Mouse (Mus musculus) stomach, embryonic 16.5 days (tissue): ENCODE measurements around the gene Adgrd1. TPM values are rescaled to one million over a fixed set of nuclear protein-coding genes. Genes with fewer than 3 reads are reported as not detected.
"Not testable (repeated sequence)": the region's sequence is repeated elsewhere in the genome, so short reads cannot be mapped to it uniquely, and the experiment has no call there.

Experiments used
- ATAC-seq: fragments of 200-750 bp; cut with Nextera tagmentation; 2 replicates; pipeline ENCODE4 v1.8.0; 2017; ENCODE audit warnings: moderate number of reproducible peaks, moderate TSS enrichment; ENCODE audit not compliant: insufficient read depth, low FRiP score
- H3K27ac ChIP-seq: fragments of 300-500 bp; sonication (generic); 2 replicates; pipeline ENCODE4 v1.5.1; 2014; ENCODE audit warnings: low read length
- H3K27me3 ChIP-seq: fragments of 300-500 bp; sonication (generic); 2 replicates; pipeline ENCODE4 v1.6.1; 2014; ENCODE audit warnings: low read length, control low read depth, mixed read lengths; ENCODE audit not compliant: control insufficient read depth, insufficient read depth
- H3K36me3 ChIP-seq: fragments of 300-500 bp; sonication (generic); 2 replicates; pipeline ENCODE4 v1.6.1; 2014; ENCODE audit warnings: low read length; ENCODE audit not compliant: control insufficient read depth, insufficient read depth
- H3K4me1 ChIP-seq: fragments of 300-500 bp; sonication (generic); 2 replicates; pipeline ENCODE4 v1.6.1; 2014; ENCODE audit warnings: low read length, control low read depth, mixed read lengths; ENCODE audit not compliant: control insufficient read depth, insufficient read depth
- H3K4me2 ChIP-seq: fragments of 300-500 bp; sonication (generic); 2 replicates; pipeline ENCODE4 v1.6.1; 2014; ENCODE audit warnings: low read depth, low read length, mixed read lengths
- H3K4me3 ChIP-seq: fragments of 300-500 bp; sonication (generic); replicated peaks from 2 replicates; pipeline ENCODE4 v1.5.1; 2014; ENCODE audit warnings: mild to moderate bottlenecking, low read length
- H3K9ac ChIP-seq: fragments of 300-500 bp; sonication (generic); 2 replicates; pipeline ENCODE4 v1.6.1; 2014; ENCODE audit warnings: low read length
- H3K9me3 ChIP-seq: fragments of 300-500 bp; sonication (generic); replicated peaks from 2 replicates; pipeline ENCODE4 v1.6.1; 2016; ENCODE audit warnings: low read length, control low read depth; ENCODE audit not compliant: control insufficient read depth
- WGBS: fragments of 180-500 bp; shearing (Covaris S2); extraction: QIAGEN DNeasy Blood & Tissue Kit; methylation state at CpG from one replicate; pipeline ENCODE4 v1.1.7; 2014; 5-methylcytosine and 5-hydroxymethylcytosine counted together
- polyA plus RNA-seq: library from polyadenylated mRNA; unstranded; fragments of >200 nt; fragmentation: Nextera tagmentation; extraction: Ambion mirVana; gene quantifications from 2 replicates; pipeline ENCODE4 v1.2.1, GENCODE M21; 2015

Gene Adgrd1
- polyA plus RNA-seq, 1 experiment from 2014 or later, result 4.9 TPM

DNA sequence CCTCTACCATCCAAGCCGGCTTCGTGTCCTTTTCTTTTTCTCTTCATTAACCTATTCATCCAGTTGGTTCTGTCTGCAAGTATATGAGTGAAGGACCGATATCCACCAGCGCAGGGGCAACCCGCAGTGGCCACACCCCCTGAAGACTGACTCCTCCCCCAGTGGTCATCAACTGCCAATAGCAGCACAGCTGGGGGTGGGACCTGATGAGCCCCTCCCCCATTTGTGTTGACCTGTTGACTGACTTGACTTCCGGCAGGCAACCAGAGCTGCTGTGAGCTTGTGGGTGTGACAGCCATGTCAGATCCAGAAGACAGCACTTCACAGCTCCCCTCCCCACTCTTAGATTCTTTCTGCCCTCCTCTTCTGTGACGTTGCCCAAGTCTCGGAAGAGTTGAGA is 19.7 kb downstream of the Adgrd1 start:
- H3K4me1 ChIP-seq, result no peaks in the 10 kb centered on the region
- 70% methylated on average over 8 of the region's 8 CpGs for WGBS
- H3K9me3 ChIP-seq, result no peaks in the 10 kb centered on the region
- H3K4me2 ChIP-seq, result no peak overlapping the region
- no peak for ATAC-seq
- H3K36me3 ChIP-seq, result no peaks in the 10 kb centered on the region
- no peak overlapping the region for H3K27ac ChIP-seq
- H3K4me3 ChIP-seq, result no peak overlapping the region
- no peak overlapping the region for H3K9ac ChIP-seq
- H3K27me3 ChIP-seq, result no peaks in the 10 kb centered on the region

DNA sequence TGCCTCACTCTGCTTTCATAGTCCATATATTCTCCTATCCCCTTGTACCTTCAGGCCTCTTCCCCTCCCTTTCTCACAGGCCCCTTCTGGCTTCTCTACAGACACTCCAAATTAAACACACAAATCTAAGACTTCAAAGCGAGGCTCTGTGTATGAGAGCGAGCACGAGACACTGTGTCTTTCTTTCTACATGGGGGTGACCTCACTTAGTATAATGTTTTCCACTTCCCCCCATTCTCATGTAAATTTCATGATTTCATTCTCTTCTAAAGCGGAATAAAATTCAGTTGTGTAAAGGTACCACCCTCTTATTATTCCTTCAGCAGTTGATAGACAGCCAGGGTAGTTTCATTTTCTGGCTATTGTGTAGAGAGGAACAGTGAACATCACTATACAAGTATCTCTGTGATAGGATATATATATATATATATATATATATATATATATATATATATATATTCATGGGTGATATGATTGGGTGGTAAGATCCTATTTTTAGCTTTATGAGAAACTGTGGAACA is 21.1 kb downstream of the Adgrd1 start:
- no peak for ATAC-seq
- Histone ChIP-seq H3K4me2 (no peak overlapping the region), H3K9ac (no peak overlapping the region), H3K27me3 (no peaks in the 10 kb centered on the region), H3K36me3 (no peaks in the 10 kb centered on the region), H3K27ac (no peak overlapping the region), H3K4me3 (no peak overlapping the region), H3K9me3 (no peaks in the 10 kb centered on the region), H3K4me1 (no peaks in the 10 kb centered on the region)
- 67% methylated on average over 4 of the region's 4 CpGs for WGBS

DNA sequence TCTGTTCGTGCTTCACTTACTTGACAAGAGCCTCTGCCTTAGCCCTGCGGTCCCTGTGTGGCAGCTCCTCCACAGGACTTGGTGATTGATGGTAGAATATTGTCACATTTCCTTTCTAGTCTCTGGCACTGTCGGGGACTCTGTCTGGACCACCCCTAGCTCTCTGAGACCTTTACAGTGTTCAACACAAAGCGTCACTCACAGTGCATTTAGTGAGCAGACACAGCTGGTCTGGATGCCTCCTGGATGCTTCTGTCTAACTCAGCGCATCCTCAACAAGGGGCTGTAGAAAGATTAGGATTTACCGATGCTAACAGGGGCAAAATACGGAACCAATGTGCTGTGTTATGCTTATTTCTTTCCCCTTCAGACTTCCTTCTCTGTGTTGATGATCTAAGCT is 22.0 kb downstream of the Adgrd1 start:
- Histone ChIP-seq H3K4me1 (no peaks in the 10 kb centered on the region), H3K9me3 (no peaks in the 10 kb centered on the region), H3K27ac (no peak overlapping the region), H3K27me3 (no peaks in the 10 kb centered on the region), H3K9ac (no peak overlapping the region), H3K4me3 (no peak overlapping the region), H3K36me3 (no peaks in the 10 kb centered on the region), H3K4me2 (no peak overlapping the region)
- WGBS, result 47% methylated on average over 7 of the region's 7 CpGs
- no peak for ATAC-seq

DNA sequence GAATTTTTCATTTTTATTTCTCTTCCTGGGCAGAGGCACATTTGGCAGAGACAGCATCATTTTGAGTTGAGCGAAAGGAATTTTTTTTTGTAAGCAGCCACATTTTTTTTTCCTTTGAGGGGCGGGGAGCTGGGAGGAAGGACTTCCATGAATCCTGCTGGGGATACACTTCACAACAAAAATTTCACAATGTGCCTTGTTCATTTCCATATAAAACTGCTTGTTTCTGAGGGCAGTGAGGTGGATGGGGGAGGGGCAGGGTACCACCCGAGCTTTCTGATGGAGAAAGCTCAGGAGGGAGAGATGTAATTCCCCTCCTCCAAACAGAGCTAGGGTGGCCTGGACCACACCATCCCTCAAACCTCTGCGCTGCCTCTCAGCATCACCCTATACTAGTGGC is 22.6 kb downstream of the Adgrd1 start:
- Histone ChIP-seq H3K27ac (no peak overlapping the region), H3K4me2 (no peak overlapping the region), H3K27me3 (no peaks in the 10 kb centered on the region), H3K9ac (no peak overlapping the region), H3K36me3 (no peaks in the 10 kb centered on the region), H3K4me3 (no peak overlapping the region), H3K9me3 (no peaks in the 10 kb centered on the region), H3K4me1 (no peaks in the 10 kb centered on the region)
- WGBS, result 48% methylated on average over 4 of the region's 4 CpGs
- ATAC-seq, result no peak

DNA sequence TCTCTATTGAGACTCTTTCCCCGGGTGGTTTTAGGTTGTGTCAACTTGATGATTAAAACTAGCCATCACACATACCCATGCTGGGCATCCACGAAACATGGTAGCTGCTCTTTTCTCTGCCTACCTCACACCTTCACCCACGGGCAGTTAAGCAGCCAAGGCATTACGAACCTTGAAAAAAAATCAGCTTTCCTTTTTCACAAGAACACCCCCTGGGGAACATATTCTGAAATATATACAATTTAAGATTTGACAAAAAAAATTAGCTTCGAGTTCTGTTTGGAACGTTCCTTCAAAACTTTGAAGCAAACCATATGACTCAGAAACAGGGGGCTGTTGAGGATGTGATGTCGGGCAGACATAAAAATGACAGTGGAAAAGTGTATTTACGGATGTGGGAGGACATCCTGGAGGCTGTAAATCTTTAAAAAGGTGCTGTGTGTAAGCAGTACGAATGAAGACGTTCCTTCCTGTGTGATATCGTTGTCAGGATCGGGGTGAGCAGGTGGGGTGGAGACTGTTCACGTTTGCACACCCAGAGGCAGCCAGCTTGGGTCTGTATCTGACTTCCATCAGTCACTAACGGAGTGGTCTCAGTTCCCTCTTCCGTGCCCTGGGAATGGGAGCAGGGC is 25.2 kb downstream of the Adgrd1 start:
- WGBS, result 54% methylated on average over 15 of the region's 15 CpGs
- 0 out of 2 replicates have a peak, but pooled peaks cover 5% of the 10 kb centered on the region for H3K4me1 ChIP-seq

DNA sequence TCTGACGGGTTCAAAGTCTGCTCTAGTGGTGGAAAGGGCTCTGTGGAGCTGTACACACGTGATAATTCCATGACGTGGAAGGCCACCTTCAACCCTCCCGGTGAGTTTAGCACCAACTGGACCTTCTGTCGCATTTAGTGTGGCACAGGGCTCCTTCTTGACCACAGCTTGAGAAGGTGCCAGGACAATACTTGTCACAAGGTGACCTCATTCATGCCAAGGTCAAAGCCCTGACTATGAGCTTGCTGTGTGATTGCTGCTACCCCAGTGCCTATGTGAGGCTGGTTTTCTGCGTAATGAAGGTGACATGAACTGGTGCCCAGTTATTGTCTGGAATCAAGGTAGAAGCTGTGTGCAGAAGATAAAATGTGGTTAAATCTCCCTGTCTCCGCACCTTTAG is 25.9 kb downstream of the Adgrd1 start:
- no peaks in the 10 kb centered on the region for H3K27me3 ChIP-seq
- H3K4me3 ChIP-seq, result no peak overlapping the region
- no peaks in the 10 kb centered on the region for H3K36me3 ChIP-seq
- H3K27ac ChIP-seq, result no peak overlapping the region
- no peak overlapping the region for H3K4me2 ChIP-seq
- H3K9ac ChIP-seq, result no peak overlapping the region
- ATAC-seq, result no peak
- H3K9me3 ChIP-seq, result no peaks in the 10 kb centered on the region
- H3K4me1 ChIP-seq, result 0 out of 2 replicates have a peak, but pooled peaks cover 5% of the 10 kb centered on the region
- WGBS, result 90% methylated on average over 7 of the region's 7 CpGs

More for the DNA sequence above, 25.2 kb downstream of the Adgrd1 start:
- Histone ChIP-seq H3K9ac (no peak overlapping the region), H3K27me3 (no peaks in the 10 kb centered on the region), H3K36me3 (no peaks in the 10 kb centered on the region), H3K4me3 (no peak overlapping the region), H3K9me3 (no peaks in the 10 kb centered on the region), H3K4me2 (no peak overlapping the region), H3K27ac (no peak overlapping the region)
- no peak for ATAC-seq

DNA sequence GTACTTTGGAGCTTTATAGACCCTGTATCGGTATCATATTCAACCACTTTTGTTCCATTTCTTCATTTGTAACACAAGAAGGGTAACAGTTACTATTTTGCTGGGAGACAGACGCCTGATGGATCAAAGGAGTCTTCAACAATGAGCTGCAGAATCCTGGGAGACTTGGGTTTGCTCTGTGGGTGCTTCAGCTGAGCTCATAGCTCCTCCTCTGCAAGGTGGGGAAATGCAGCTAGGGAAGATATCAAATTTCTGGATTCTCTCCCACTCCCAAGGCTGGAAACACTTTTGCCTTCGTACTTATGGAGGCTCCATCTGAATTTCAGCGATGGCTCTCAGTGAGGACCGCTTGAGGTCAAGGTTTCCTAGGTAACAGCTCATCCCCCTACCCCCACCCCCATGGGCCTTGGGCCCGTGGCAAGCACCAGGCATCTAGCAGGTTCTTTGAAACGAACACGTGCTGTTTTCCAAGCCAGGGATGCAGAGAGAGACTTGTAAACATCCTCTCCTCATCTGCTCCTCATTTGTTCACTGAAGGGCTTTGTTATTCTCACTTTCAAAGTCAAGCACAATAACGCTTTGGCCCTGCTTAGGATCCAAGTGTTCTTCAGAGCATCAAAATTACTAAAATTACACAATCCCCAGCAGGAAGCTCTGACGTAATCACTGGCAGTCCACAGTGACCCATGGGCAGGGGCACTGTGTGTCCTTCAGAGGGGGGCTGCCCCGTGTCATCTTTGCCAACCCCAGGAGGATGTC is 27.7 kb downstream of the Adgrd1 start:
- ATAC-seq, result no peak
- no peak overlapping the region for H3K4me3 ChIP-seq
- 36% methylated on average over 11 of the region's 11 CpGs for WGBS

DNA sequence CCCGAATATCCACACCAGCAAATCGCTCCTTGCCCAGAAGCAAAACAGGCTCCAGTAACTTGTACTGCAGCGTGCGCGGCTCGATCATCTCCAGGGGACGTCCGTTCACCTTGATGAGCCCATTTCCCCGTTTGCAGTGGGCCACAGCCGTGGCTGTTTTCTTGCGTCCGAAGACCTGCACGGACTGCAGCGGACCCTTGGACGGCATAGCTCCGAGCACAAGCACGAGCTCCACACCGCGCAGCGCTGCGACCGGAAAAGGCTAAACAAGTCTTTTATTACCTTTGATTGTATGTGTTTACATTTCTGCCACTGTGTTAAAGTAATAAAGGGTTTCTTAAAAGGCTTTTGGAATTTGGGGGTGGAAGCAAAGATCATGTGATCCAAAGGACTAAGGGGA is 31.8 kb downstream of the Adgrd1 start:
- not testable (repeated sequence) for H3K4me1 ChIP-seq, H3K27ac ChIP-seq, H3K36me3 ChIP-seq, ATAC-seq, H3K4me2 ChIP-seq, H3K9me3 ChIP-seq, H3K9ac ChIP-seq, H3K4me3 ChIP-seq, H3K27me3 ChIP-seq
- 92% methylated on average over 22 of the region's 22 CpGs for WGBS

More for the DNA sequence above, 27.7 kb downstream of the Adgrd1 start:
- no peaks in the 10 kb centered on the region for H3K9me3 ChIP-seq
- no peak overlapping the region for H3K4me2 ChIP-seq
- H3K9ac ChIP-seq, result no peak overlapping the region
- no peaks in the 10 kb centered on the region for H3K36me3 ChIP-seq
- H3K27ac ChIP-seq, result no peak overlapping the region
- 0 out of 2 replicates have a peak, but pooled peaks cover 5% of the 10 kb centered on the region for H3K4me1 ChIP-seq
- no peaks in the 10 kb centered on the region for H3K27me3 ChIP-seq

DNA sequence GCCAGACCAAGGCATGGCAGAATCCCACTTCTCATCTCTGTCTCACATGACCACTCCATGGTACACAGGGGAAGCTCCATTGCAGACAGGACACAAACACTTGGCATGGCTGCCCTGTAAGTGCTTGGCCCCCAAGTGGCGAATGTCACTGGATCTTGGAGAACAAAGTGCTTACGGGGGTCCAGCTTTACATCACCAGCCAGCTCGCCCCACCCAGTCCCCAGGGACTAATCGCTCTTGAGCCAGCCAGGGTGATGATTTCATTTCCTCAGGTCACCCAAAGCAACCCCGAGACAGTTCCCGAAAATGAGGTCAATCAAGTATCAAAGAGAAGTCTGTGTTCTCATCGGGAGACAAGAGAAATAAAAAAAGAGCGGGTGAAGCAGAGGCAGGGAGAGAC is 33.8 kb downstream of the Adgrd1 start:
- no peak overlapping the region for H3K4me3 ChIP-seq
- ATAC-seq, result no peak
- no peak overlapping the region for H3K9ac ChIP-seq
- no peaks in the 10 kb centered on the region for H3K4me1 ChIP-seq
- no peak overlapping the region for H3K4me2 ChIP-seq
- H3K9me3 ChIP-seq, result no peaks in the 10 kb centered on the region
- no peaks in the 10 kb centered on the region for H3K27me3 ChIP-seq
- H3K36me3 ChIP-seq, result no peaks in the 10 kb centered on the region; the same call in 1 of the 2 replicates
- 91% methylated on average over 8 of the region's 8 CpGs for WGBS
- no peak overlapping the region for H3K27ac ChIP-seq
